Mouse (Mus musculus) MEL (cell line): ENCODE measurements around the gene Eral1. TPM values are rescaled to one million over a fixed set of nuclear protein-coding genes. Genes with fewer than 3 reads are reported as not detected.

Experiments
- DNase-seq: peaks from one replicate; pipeline ENCODE4 v3.0.0; 2011; ENCODE audit warnings: low read depth, low spot score
- H3K27ac ChIP-seq: 2 replicates; pipeline ENCODE4 v1.5.1; 2012; ENCODE audit warnings: low read depth, mild to moderate bottlenecking, control low read depth, low read length, moderate library complexity; ENCODE audit not compliant: control insufficient read depth
- H3K27me3 ChIP-seq, 2 experiments: fragments of 150-350 bp in 1 of 2; sonication (generic) in 1 of 2; 2 replicates each; pipeline ENCODE4 v1.6.1; 2012; ENCODE audit warnings: low read length in 2 of 2, mild to moderate bottlenecking in 2 of 2, improper control_type of control experiment in 1 of 2, moderate library complexity in 1 of 2; ENCODE audit not compliant: insufficient read depth in 2 of 2, control insufficient read depth in 1 of 2
- H3K36me3 ChIP-seq, 2 experiments: 2 replicates each; pipeline ENCODE4 v1.6.1; 2012 to 2014; ENCODE audit warnings: low read length in 2 of 2, improper control_type of control experiment in 1 of 2, inconsistent platforms in 1 of 2, mild to moderate bottlenecking in 1 of 2; ENCODE audit not compliant: insufficient read depth in 2 of 2, control insufficient read depth in 1 of 2
- H3K4me1 ChIP-seq, 2 experiments: fragments of 150-350 bp in 1 of 2; sonication (generic) in 1 of 2; 2 replicates each; pipeline ENCODE4 v1.6.1; 2012; ENCODE audit warnings: low read length in 2 of 2, improper control_type of control experiment in 1 of 2, mild to moderate bottlenecking in 1 of 2; ENCODE audit not compliant: insufficient read depth in 2 of 2, control insufficient read depth in 1 of 2
- H3K4me3 ChIP-seq, 2 experiments: fragments of 150-350 bp in 1 of 2; sonication (generic) in 1 of 2; 2 replicates each; pipeline ENCODE4 v1.5.1; 2012; ENCODE audit warnings: low read depth in 2 of 2, low read length in 2 of 2, mild to moderate bottlenecking in 2 of 2, moderate library complexity in 2 of 2, control low read depth in 1 of 2, improper control_type of control experiment in 1 of 2; ENCODE audit not compliant: control insufficient read depth in 1 of 2, insufficient read depth in 1 of 2
- H3K79me2 ChIP-seq: 2 replicates; pipeline ENCODE4 v1.6.1; 2012; ENCODE audit warnings: mild to moderate bottlenecking, low read length, moderate library complexity; ENCODE audit not compliant: control insufficient read depth, poor library complexity, insufficient read depth
- H3K9ac ChIP-seq: 2 replicates; pipeline ENCODE4 v1.6.1; 2012; ENCODE audit warnings: low read depth, mild to moderate bottlenecking, control low read depth, low read length, moderate library complexity; ENCODE audit not compliant: control insufficient read depth, poor library complexity, severe bottlenecking
- H3K9me3 ChIP-seq: fragments of 150-350 bp; sonication (generic); replicated peaks from 2 replicates; pipeline ENCODE4 v1.6.1; 2012; ENCODE audit warnings: mild to moderate bottlenecking, low read length, improper control_type of control experiment, moderate library complexity; ENCODE audit not compliant: insufficient read depth
- BHLHE40 ChIP-seq: IDR thresholded peaks from 2 replicates; pipeline ENCODE4 v1.6.1; 2012; ENCODE audit warnings: low read depth, mild to moderate bottlenecking, inconsistent platforms, low read length, improper control_type of control experiment, borderline replicate concordance
- CHD2 ChIP-seq: IDR thresholded peaks from 2 replicates; pipeline ENCODE4 v1.6.1; 2011; ENCODE audit warnings: low read length, improper control_type of control experiment
- CTCF ChIP-seq, 3 experiments: IDR thresholded peaks in 2 of 3; conservative IDR thresholded peaks in 1 of 3; 2 replicates each; pipeline ENCODE4 v1.5.1; 2011 to 2012; ENCODE audit warnings: low read length in 3 of 3, low read depth in 2 of 3, mild to moderate bottlenecking in 2 of 3, improper control_type of control experiment in 1 of 3, inconsistent platforms in 1 of 3, mixed read lengths in 1 of 3, moderate library complexity in 1 of 3; ENCODE audit not compliant: control insufficient read depth in 1 of 3, insufficient read depth in 1 of 3, poor library complexity in 1 of 3, severe bottlenecking in 1 of 3
- E2F4 ChIP-seq: IDR thresholded peaks from 2 replicates; pipeline ENCODE4 v1.6.1; 2011; ENCODE audit warnings: low read depth, low read length, improper control_type of control experiment, borderline replicate concordance
- ELF1 ChIP-seq: IDR thresholded peaks from 2 replicates; pipeline ENCODE4 v1.6.1; 2014; ENCODE audit warnings: low read depth, mild to moderate bottlenecking, inconsistent platforms, low read length, improper control_type of control experiment, moderate library complexity
- EP300 ChIP-seq, 2 experiments: IDR thresholded peaks; 2 replicates each; pipeline ENCODE4 v1.6.1; 2011; ENCODE audit warnings: improper control_type of control experiment in 2 of 2, low read length in 2 of 2, low read depth in 1 of 2, mild to moderate bottlenecking in 1 of 2
- ETS1 ChIP-seq: IDR thresholded peaks from 2 replicates; pipeline ENCODE4 v1.6.1; 2012; ENCODE audit warnings: low read depth, mild to moderate bottlenecking, inconsistent platforms, low read length, improper control_type of control experiment, moderate library complexity
- GATA1 ChIP-seq: IDR thresholded peaks from 2 replicates; pipeline ENCODE4 v1.6.1; 2011; ENCODE audit warnings: low read depth, low read length, improper control_type of control experiment
- HCFC1 ChIP-seq: IDR thresholded peaks from 2 replicates; pipeline ENCODE4 v1.6.1; 2012; ENCODE audit warnings: low read depth, mild to moderate bottlenecking, inconsistent platforms, low read length, improper control_type of control experiment, moderate library complexity
- JUND ChIP-seq: IDR thresholded peaks from 2 replicates; pipeline ENCODE4 v1.6.1; 2011; ENCODE audit warnings: low read depth, mild to moderate bottlenecking, improper control_type of control experiment, low read length
- KAT2A ChIP-seq: conservative IDR thresholded peaks from 2 replicates; pipeline ENCODE4 v1.6.1; 2012; ENCODE audit warnings: low read depth, low read length, improper control_type of control experiment, inconsistent platforms
- MAFK ChIP-seq: IDR thresholded peaks from 2 replicates; pipeline ENCODE4 v1.6.1; 2011; ENCODE audit warnings: low read depth, mild to moderate bottlenecking, low read length, improper control_type of control experiment, borderline replicate concordance
- MAX ChIP-seq: IDR thresholded peaks from 2 replicates; pipeline ENCODE4 v1.6.1; 2011; ENCODE audit warnings: low read length, improper control_type of control experiment
- MAZ ChIP-seq: IDR thresholded peaks from 2 replicates; pipeline ENCODE4 v1.6.1; 2012; ENCODE audit warnings: low read depth, mild to moderate bottlenecking, inconsistent platforms, low read length, improper control_type of control experiment
- MEF2A ChIP-seq: IDR thresholded peaks from 2 replicates; pipeline ENCODE4 v1.6.1; 2014; ENCODE audit warnings: low read depth, mild to moderate bottlenecking, inconsistent platforms, low read length, improper control_type of control experiment; ENCODE audit not compliant: poor library complexity, insufficient replicate concordance, severe bottlenecking; ENCODE audit errors: extremely low read depth
- MXI1 ChIP-seq: IDR thresholded peaks from 2 replicates; pipeline ENCODE4 v1.6.1; 2011; ENCODE audit warnings: mild to moderate bottlenecking, low read depth, low read length, improper control_type of control experiment
- MYB ChIP-seq: IDR thresholded peaks from 2 replicates; pipeline ENCODE4 v1.6.1; 2011; ENCODE audit warnings: mild to moderate bottlenecking, low read depth, low read length, improper control_type of control experiment
- MYC ChIP-seq: IDR thresholded peaks from 2 replicates; pipeline ENCODE4 v1.6.1; 2011; ENCODE audit warnings: low read depth, mild to moderate bottlenecking, low read length, improper control_type of control experiment, moderate library complexity
- NELFE ChIP-seq: IDR thresholded peaks from 2 replicates; pipeline ENCODE4 v1.6.1; 2011; ENCODE audit warnings: low read depth, low read length, improper control_type of control experiment
- NRF1 ChIP-seq: IDR thresholded peaks from 2 replicates; pipeline ENCODE4 v1.6.1; 2014; ENCODE audit warnings: low read depth, mild to moderate bottlenecking, inconsistent platforms, low read length, improper control_type of control experiment, moderate library complexity; ENCODE audit not compliant: poor library complexity, insufficient read depth, severe bottlenecking
- POLR2A ChIP-seq, 2 experiments: IDR thresholded peaks; 2 replicates each; pipeline ENCODE4 v1.6.1; 2011 to 2012; ENCODE audit warnings: low read length in 2 of 2, mild to moderate bottlenecking in 2 of 2, control low read depth in 1 of 2, improper control_type of control experiment in 1 of 2, low read depth in 1 of 2, moderate library complexity in 1 of 2; ENCODE audit not compliant: control insufficient read depth in 1 of 2, insufficient read depth in 1 of 2, poor library complexity in 1 of 2
- POLR2AphosphoS2 ChIP-seq: IDR thresholded peaks from 2 replicates; pipeline ENCODE4 v1.6.1; 2011; ENCODE audit warnings: low read length, improper control_type of control experiment
- POLR2AphosphoS5 ChIP-seq: IDR thresholded peaks from 2 replicates; pipeline ENCODE4 v1.6.1; 2012; ENCODE audit warnings: low read depth, borderline replicate concordance, mild to moderate bottlenecking, inconsistent platforms, low read length, moderate library complexity, mixed read lengths
- RAD21 ChIP-seq: IDR thresholded peaks from 2 replicates; pipeline ENCODE4 v1.6.1; 2011; ENCODE audit warnings: mild to moderate bottlenecking, low read depth, low read length, improper control_type of control experiment
- RCOR1 ChIP-seq: IDR thresholded peaks from 2 replicates; pipeline ENCODE4 v1.6.1; 2012; ENCODE audit warnings: low read depth, mild to moderate bottlenecking, inconsistent platforms, low read length, improper control_type of control experiment
- SIN3A ChIP-seq: IDR thresholded peaks from 2 replicates; pipeline ENCODE4 v1.6.1; 2012; ENCODE audit warnings: low read length, improper control_type of control experiment, inconsistent platforms
- SMC3 ChIP-seq: IDR thresholded peaks from 2 replicates; pipeline ENCODE4 v1.6.1; 2011; ENCODE audit warnings: low read depth, low read length, improper control_type of control experiment
- TAL1 ChIP-seq: IDR thresholded peaks from 2 replicates; pipeline ENCODE4 v1.6.1; 2012; ENCODE audit warnings: mild to moderate bottlenecking, inconsistent platforms, low read length, moderate library complexity, mixed read lengths
- TBP ChIP-seq: IDR thresholded peaks from 2 replicates; pipeline ENCODE4 v1.8.0; 2011; ENCODE audit warnings: low read depth, low read length, improper control_type of control experiment
- TCF12 ChIP-seq: IDR thresholded peaks from 2 replicates; pipeline ENCODE4 v1.6.1; 2014; ENCODE audit warnings: low read depth, mild to moderate bottlenecking, inconsistent platforms, low read length, improper control_type of control experiment, moderate library complexity
- UBTF ChIP-seq: IDR thresholded peaks from 2 replicates; pipeline ENCODE4 v1.6.1; 2012; ENCODE audit warnings: low read depth, mild to moderate bottlenecking, inconsistent platforms, low read length, improper control_type of control experiment, moderate library complexity, borderline replicate concordance; ENCODE audit not compliant: insufficient read depth
- USF1 ChIP-seq: IDR thresholded peaks from 2 replicates; pipeline ENCODE4 v1.6.1; 2014; ENCODE audit warnings: low read depth, mild to moderate bottlenecking, inconsistent platforms, low read length, improper control_type of control experiment, moderate library complexity
- USF2 ChIP-seq, 2 experiments: IDR thresholded peaks; 2 replicates each; pipeline ENCODE4 v1.6.1; 2011 to 2012; ENCODE audit warnings: improper control_type of control experiment in 2 of 2, low read length in 2 of 2, borderline replicate concordance in 1 of 2, inconsistent platforms in 1 of 2, low read depth in 1 of 2, mild to moderate bottlenecking in 1 of 2; ENCODE audit not compliant: insufficient read depth in 1 of 2
- ZC3H11A ChIP-seq: IDR thresholded peaks from 2 replicates; pipeline ENCODE4 v1.6.1; 2012; ENCODE audit warnings: low read depth, mild to moderate bottlenecking, inconsistent platforms, low read length, improper control_type of control experiment
- ZKSCAN1 ChIP-seq: IDR thresholded peaks from 2 replicates; pipeline ENCODE4 v1.6.1; 2012; ENCODE audit warnings: low read depth, mild to moderate bottlenecking, inconsistent platforms, low read length, improper control_type of control experiment, moderate library complexity
- ZMIZ1 ChIP-seq: IDR thresholded peaks from 2 replicates; pipeline ENCODE4 v1.6.1; 2012; ENCODE audit warnings: low read depth, mild to moderate bottlenecking, inconsistent platforms, low read length, improper control_type of control experiment, moderate library complexity
- ZNF384 ChIP-seq: IDR thresholded peaks from 2 replicates; pipeline ENCODE4 v1.6.1; 2012; ENCODE audit warnings: low read depth, mild to moderate bottlenecking, inconsistent platforms, low read length, improper control_type of control experiment
- polyA plus RNA-seq, 2 experiments: library from polyadenylated mRNA; stranded (reverse) in 1 of 2; unstranded in 1 of 2; fragments of >175 nt in 1 of 2; fragments of >200 nt in 1 of 2; gene quantifications; 2 replicates each; pipeline versions ENCODE4 v1.2.1 to v1.2.4; 2012; ENCODE audit warnings: low replicate concordance in 2 of 2, low read depth in 1 of 2; ENCODE audit not compliant: insufficient read length in 2 of 2, insufficient read depth in 1 of 2, missing spikeins in 1 of 2
- total RNA-seq: library from RNA; depleted of rRNA; stranded (reverse); fragments of 300-350 nt; gene quantifications from 2 replicates; pipeline ENCODE4 v1.2.3, GENCODE M21; 2012

Eral1 gene
- total and polyA plus RNA-seq, 3 experiments: 38.4 to 43.5 TPM; not detected in 1

GRCm38 (mm10) chr11:78119898-78120297 lies 39.7 kb upstream of the Eral1 start:
- H3K4me1 ChIP-seq: peaks cover 26 to 39% of the 10 kb centered on the region in 2 experiments
- H3K27me3 ChIP-seq: no peaks in the 10 kb centered on the region
- H3K4me3 ChIP-seq: peak overlapping the region; percentile 33 to 41
- peak overlapping the region; percentile 46 for H3K9ac ChIP-seq
- H3K9me3 ChIP-seq: no peaks in the 10 kb centered on the region
- peaks cover 17% of the 10 kb centered on the region for H3K79me2 ChIP-seq
- H3K36me3 ChIP-seq: peaks cover 0 to 53% of the 10 kb centered on the region in 2 experiments; a peak in 2 of 4 replicates
- H3K27ac ChIP-seq: peak overlapping the region; percentile 66
- peak; percentile 94 for DNase-seq
- 0 out of 2 replicates have a peak, but pooled peaks have one; percentile 48 for TF ChIP-seq HCFC1
- TF ChIP-seq USF2 (IDR thresholded peaks at IDR 0.05; ENCODE audit: borderline replicate concordance in 1 of 2, insufficient read depth in 1 of 2, low read depth in 1 of 2, low read length in 2 of 2): no peak
- no peak for TF ChIP-seq POLR2AphosphoS5
- TF ChIP-seq ZC3H11A: 0 out of 2 replicates have a peak, but pooled peaks have one; percentile 2
- peak; percentile 21 to 68; a peak in 2 of 4 replicates for TF ChIP-seq EP300 (IDR thresholded peaks at IDR 0.05; ENCODE audit: low read depth in 1 of 2, low read length in 2 of 2)
- no peak for TF ChIP-seq JUND
- peak; percentile 57; the same call in 1 of the 2 replicates for TF ChIP-seq ETS1
- TF ChIP-seq CHD2: no peak
- 0 out of 2 replicates have a peak, but pooled peaks have one; percentile 27 for TF ChIP-seq ZNF384
- TF ChIP-seq MYB: no peak
- TF ChIP-seq TAL1: peak; percentile 30
- TF ChIP-seq GATA1: peak; percentile 77
- no peak for TF ChIP-seq MAFK
- TF ChIP-seq SIN3A: peak; percentile 79
- TF ChIP-seq MAX: no peak
- TF ChIP-seq MEF2A: no peak
- 0 out of 2 replicates have a peak, but pooled peaks have one; percentile 91 for TF ChIP-seq UBTF
- no peak for TF ChIP-seq E2F4
- TF ChIP-seq USF1: no peak
- 0 out of 2 replicates have a peak, but pooled peaks have one; percentile 14 for TF ChIP-seq SMC3
- TF ChIP-seq ELF1: peak; percentile 54; the same call in 1 of the 2 replicates
- TF ChIP-seq BHLHE40: no peak
- TF ChIP-seq CTCF (IDR thresholded peaks at IDR 0.05 in 2 of 3, conservative IDR thresholded peaks at IDR 0.05 in 1 of 3; ENCODE audit: control insufficient read depth in 1 of 3, insufficient read depth in 1 of 3, low read depth in 2 of 3, low read length in 3 of 3, poor library complexity in 1 of 3, severe bottlenecking in 1 of 3): no peak
- TF ChIP-seq ZKSCAN1: peak; percentile 68
- no peak for TF ChIP-seq KAT2A
- TF ChIP-seq RCOR1: peak; percentile 88
- TF ChIP-seq TCF12: peak; percentile 45; the same call in 1 of the 2 replicates
- TF ChIP-seq NELFE: 0 out of 2 replicates have a peak, but pooled peaks have one; percentile 23
- TF ChIP-seq POLR2AphosphoS2: no peak
- no peak for TF ChIP-seq ZMIZ1
- TF ChIP-seq MYC: no peak
- no peak; the same call in 1 of the 2 replicates for TF ChIP-seq MXI1
- TF ChIP-seq TBP: peak; percentile 81
- no peak for TF ChIP-seq RAD21
- TF ChIP-seq NRF1: no peak
- 0 out of 2 replicates have a peak, but pooled peaks have one; percentile 71 for TF ChIP-seq MAZ
- no peak for TF ChIP-seq POLR2A (IDR thresholded peaks at IDR 0.05; ENCODE audit: control insufficient read depth in 1 of 2, insufficient read depth in 1 of 2, low read depth in 1 of 2, low read length in 2 of 2, poor library complexity in 1 of 2)
